Mouse (Mus musculus) erythroblast, adult 5-6 weeks (primary cell): ENCODE measurements around the gene Ccdc153. TPM values are rescaled to one million over a fixed set of nuclear protein-coding genes. Genes with fewer than 3 reads are reported as not detected.
A peak's percentile ranks its signal among the peaks of the same experiment; 100 is the strongest.

Experiments
- ATAC-seq: replicated peaks from 2 replicates; pipeline ENCODE4 v1.8.0; 2016; ENCODE audit warnings: moderate number of reproducible peaks, mild to moderate bottlenecking, moderate TSS enrichment, inconsistent platforms; ENCODE audit not compliant: poor library complexity, low FRiP score, severe bottlenecking
- total RNA-seq, 2 experiments: library from RNA; stranded (forward) in 1 of 2; stranded (reverse) in 1 of 2; fragments of 150-400 nt in 1 of 2; fragments of 200-764, 138-1000 nt in 1 of 2; gene quantifications; 2 replicates each; pipeline versions ENCODE4 v1.2.3 to v1.2.4; 2015 to 2017; ENCODE audit warnings: low replicate concordance in 2 of 2

Gene Ccdc153
- total RNA-seq, 2 experiments from 2014 or later = not detected

DNA sequence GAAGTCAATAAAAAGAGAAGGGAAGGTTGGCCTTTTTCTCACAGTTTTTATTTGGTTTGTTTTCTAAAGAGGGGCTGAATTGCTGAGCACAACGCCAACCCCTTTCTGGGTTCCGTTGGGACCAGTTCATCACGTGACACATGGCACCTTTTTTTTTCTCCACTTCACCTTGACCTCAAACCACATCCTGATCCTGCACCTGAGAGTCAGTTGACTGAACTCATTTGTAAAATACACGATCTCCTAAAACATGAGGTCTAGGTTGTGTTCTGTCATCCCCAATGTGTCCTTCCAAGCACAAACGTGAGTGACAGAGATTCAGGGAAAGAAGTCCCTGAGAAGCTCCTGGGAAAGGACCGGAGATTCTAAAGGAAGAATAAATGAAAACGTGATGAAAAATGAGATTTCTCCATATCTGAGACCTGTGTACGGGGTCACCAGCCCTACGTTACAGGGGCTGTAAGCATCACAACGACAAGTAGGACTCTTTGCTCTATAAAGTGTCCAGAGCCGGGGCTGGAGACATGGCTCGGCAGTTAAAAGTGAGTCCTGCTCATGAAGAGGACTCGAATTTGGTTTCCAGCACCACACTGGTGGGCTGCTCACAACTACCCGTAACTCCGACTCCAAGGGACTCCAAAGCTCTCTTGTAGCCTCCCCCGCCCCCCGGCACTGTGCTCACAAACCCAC is 1.8 kb upstream of the Ccdc153 start:
- no peak for ATAC-seq

DNA sequence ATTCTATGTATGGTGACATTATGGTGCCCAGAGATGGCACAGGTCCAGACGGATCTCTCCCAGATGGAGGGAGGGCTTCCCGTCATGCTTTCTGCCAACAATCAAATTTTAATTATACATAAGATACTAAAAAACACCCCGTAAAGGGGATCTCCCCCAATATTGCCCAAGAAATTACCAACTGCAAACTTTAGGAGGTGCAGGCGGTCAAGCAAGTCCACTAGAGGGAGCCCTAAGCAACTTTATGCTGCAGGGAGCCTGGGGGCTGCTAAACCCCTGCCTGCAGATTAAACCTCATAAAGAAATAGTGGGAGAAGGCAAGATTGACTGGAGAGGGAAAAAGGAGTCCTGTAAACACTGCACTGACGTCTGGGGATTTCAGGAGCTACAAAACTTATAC is 1.0 kb upstream of the Ccdc153 start:
- ATAC-seq = peak; percentile 64

- no peak for ATAC-seq
These were observed 435 bp downstream of the Ccdc153 start for GRCm38 (mm10) chr9:44240911-44241310.

- ATAC-seq = no peak
These were observed 942 bp downstream of the Ccdc153 start for GRCm38 (mm10) chr9:44241418-44241817.

GRCm38 (mm10) chr9:44243621-44244020 is 3.1 kb downstream of the Ccdc153 start:
- ATAC-seq = no peak

DNA sequence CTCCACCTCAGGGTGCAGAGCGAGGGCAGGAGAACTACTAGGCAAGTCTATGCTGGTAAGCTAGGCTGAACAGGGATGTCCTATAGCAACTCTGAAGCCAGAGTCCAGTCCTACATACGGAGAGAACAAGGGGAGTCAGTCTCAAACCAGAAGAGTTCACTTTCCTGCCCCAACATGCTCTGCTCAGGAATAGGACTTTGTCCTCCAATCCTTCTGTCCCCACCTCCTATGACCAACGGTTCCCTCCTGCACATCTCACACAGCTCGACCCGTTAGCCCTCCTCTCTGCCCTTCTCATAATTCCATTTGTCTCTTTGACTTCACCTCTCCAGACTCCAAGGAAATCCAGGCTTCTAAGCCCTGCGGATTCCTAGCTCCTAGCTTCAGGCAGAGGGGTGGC is 7.4 kb downstream of the Ccdc153 start:
- ATAC-seq = no peak

DNA sequence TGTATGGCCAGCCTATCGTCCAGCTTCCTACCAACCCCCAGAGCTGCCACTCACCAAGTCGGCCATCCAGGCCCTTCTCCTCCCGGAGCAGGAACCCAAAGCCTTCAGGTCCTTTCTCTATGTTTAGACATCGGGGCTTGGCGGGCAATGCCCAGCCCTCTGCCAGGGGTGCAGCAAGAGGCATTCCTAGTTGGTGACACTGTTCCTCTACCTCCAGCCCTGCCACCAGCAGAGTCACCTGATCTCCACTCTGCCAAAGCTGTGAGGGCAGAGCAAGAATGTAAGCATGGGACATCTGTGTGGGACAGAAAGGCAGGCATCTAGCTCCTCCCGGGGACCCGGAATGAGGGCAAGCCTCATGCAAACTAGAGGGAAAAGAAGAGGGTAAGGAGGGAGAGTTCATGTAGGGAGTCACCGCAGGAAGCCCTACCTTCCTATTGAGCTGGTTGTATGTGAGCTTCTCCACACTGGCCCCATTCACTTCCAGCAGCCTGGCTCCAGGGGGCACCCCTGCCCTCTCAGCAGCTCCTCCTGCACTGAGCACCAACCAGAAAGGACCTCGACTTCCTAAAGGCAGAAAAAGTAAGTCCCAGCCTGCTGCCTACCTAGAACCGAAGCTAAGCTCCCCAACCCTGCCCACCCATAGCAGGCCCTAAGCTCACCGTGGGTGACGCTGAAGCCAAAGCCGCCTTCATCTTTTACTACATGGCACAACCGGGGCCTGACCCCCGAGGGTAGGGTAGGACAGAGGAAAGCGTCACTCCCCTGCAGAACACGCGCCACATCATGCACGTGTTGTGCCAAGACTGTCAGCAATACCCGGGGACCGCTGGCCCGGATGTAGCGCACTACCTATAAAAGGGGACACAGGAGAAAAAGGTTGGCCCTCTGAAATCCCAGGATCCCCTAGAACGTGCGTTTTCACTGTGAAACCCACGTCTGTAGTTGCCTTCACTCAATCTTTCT is 9.0 kb downstream of the Ccdc153 start:
- ATAC-seq = peak; percentile 41; the same call in 1 of the 2 replicates

DNA sequence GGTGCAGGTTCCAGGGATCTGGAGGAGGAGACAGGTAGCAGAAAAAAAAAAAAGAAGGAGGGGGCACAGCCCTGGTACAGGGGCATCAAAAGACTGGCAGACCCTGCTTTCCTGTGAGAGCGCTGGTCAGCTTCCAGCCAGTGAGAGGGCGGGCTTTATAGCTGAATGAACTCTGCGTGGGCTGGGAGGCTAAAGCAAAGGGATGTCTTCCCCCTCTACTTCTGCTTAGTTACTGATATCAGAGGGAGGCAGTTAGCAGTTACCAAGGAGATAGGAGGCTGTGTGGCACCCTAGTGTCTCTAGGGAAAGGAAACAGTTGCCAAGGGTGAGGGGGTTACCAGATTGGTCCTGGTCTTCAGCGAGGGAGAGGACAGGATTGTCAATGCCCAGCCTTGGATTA is 10.0 kb downstream of the Ccdc153 start:
- no peak for ATAC-seq

DNA sequence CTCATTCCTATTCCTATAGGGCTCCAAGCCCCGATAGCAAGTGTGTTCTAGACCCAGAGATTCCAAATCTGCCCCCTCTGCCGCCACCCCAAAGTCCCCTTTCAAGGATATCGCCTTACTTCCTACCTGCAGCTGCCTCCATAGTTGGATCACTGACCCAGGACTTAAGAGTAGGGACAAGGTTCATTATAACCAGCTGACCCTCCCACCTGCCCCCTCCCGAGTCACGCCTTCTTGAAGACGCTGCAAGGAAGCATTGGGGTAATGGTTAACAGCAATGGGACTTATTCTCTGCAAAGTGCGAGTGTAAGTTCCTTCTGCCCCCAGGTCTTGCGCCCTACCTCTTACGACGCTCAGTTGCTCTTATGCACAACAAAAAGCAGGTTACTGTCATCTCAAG is 10.8 kb downstream of the Ccdc153 start, which contains the start of gene Pdzd3:
Gene Pdzd3 (minus strand): TSS at position 158 of the 400 bp plus-strand sequence.
- no peak for ATAC-seq

GRCm38 (mm10) chr9:44253441-44253840 is 13.0 kb downstream of the Ccdc153 start:
- no peak for ATAC-seq

- no peak for ATAC-seq
These were observed 14.1 kb downstream of the Ccdc153 start for GRCm38 (mm10) chr9:44254508-44255135.

GRCm38 (mm10) chr9:44255136-44255521 is 14.7 kb downstream of the Ccdc153 start:
- ATAC-seq = no peak

DNA sequence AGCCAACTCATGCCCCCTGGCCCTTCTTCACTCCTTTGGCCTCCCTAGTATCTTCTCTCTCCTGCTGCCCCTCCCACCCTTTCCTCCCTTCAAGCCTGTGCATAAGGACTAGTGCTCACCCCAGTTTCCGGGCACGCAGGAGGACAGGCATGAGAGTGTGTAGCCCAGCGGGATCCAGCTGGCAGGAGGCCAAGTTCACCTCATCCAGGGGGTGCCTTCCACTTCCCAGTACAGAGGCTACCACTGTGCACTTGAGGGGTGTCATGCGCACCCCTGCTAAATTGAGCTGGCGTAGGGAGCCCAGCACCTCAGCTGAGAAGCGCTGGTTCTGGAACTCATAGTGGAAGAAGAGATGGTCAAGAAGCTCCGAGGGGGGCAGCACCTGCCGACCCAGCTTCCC is 15.7 kb downstream of the Ccdc153 start:
- ATAC-seq = no peak

DNA sequence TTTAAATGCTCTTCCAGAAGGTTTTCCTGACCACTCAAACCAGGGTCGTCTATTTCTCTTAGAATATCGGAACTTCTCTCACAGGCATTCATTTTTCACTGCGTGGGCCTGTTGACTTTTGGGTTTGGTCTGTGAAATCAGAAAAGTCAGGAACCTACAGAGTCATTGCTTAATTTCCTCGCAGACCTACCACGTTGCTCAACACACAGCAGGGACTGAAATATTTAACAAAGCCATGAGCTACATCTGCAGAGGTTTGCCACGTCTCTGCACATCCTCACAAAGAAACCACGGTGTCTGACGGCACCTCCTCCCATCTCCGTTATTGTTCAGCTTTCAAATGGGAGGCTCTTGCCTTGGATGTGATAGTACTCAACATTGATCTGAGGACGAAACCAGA is 18.5 kb downstream of the Ccdc153 start:
- ATAC-seq = no peak

DNA sequence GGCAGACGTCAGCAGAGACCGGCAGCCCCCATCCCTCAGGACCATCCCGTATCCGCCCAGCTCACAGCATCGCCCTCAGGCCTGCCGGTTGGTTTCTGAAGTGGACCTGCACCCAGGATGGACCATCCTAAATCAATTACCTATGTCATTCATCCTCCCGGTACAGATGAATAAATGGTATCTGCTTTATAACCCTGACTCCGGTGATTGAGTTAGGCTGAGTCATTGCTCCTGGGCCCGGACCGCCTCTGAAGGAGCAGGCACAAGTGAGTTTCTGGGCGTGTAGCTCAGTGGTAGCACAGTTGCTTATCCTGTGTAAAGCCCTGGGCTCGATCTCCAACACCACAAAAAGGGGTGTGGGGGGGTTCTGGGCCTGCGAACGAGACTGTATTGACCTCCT is 20.9 kb downstream of the Ccdc153 start:
- no peak for ATAC-seq

DNA sequence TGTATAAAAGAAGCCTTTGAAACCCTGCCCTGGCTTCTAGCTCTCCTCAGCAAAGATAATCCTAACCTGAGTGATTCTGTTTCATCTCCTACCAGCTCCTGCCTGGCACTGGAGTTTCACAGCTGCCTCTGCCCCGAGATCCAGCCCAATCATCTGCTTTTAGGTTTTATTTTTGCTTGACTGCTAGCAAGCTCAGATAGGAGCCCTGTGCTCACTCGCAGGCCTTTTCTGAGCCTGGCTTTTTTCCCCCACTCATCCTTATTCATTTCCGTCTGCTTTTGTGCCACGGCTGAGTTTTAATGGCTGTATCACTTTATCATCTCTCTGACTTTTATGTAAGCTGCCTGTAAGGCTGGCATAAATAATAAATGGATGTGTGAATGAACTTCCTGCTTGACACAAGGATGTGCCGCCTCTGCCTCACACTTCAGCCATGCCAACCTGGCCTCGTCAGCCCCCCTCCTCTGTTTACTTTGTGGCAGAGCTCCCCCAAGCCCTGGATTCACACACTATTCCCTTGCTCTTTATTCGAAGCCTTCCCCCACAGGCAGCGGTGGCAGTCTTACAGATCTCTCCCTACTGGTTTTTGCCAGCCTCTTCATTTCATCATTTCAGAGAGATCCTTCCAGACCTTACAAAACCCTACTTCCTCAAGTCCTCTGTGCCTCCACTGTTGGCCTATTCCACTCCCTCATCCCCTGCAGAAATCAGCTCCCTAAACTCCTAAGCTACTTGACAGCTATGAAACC is 26.2 kb downstream of the Ccdc153 start:
- ATAC-seq = no peak

DNA sequence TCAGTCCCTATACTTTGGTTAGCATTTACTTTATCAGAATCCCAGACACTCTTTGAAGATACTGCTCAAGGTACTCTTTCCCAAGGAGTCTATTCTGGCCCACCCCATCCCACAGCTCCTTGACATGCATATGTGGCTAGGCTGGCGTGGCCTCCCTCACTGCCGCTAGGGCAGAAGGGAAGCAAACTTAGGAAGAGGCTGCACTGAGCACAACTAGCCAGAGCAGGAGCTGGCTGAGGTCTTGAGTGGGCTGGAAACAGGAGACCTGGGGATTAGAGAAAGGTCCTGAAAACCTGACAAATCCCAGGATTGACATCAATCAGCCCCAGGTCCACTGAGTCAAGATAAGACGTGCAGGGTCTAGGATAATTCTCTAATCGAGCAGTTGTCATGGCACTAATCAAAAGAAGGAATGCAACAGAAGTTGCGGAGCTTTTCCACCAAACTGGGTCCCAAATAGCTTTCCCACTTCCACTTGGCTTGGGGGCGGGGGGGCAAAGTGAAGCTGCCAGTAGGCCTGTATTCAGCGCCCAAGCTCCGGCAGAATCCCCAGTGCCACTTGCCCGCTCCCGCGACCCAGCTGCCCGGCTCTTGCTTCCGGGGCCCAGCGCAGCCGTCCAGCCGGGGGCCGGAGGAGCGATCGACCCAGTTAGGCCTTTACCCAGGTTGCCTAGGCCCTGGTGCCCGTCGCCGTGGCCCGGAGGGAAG is 27.0 kb downstream of the Ccdc153 start:
- ATAC-seq = no peak

- ATAC-seq = peak; percentile 92
These were observed 27.5 kb downstream of the Ccdc153 start for GRCm38 (mm10) chr9:44268027-44268360.

GRCm38 (mm10) chr9:44268432-44268831 is 28.0 kb downstream of the Ccdc153 start, which contains the start of gene Nlrx1:
Nlrx1 (minus strand) TSS chr9:44268599.
- peak; percentile 54 for ATAC-seq
